Mouse (Mus musculus): Measurements from ENCODE around the gene Trim14. TPM values are rescaled to one million over a fixed set of nuclear protein-coding genes. Genes with fewer than 3 reads are reported as not detected.

The Trim14 gene
- total and polyA plus RNA-seq, 3 experiments = 2.1 to 2.9 (median 2.5) TPM

- intact Hi-C loops (cut with DNase I) = loop anchor here (2.0 to 10.0 kb wide), 4 partner anchors 32 to 255 kb away; partner anchors contain the start of genes Trmo and Xpa
- 4% methylated on average over 19 of the region's 19 CpGs for WGBS
These were observed 83.5 kb downstream of the Trim14 start for GRCm38 (mm10) chr4:46452481-46452850.

DNA sequence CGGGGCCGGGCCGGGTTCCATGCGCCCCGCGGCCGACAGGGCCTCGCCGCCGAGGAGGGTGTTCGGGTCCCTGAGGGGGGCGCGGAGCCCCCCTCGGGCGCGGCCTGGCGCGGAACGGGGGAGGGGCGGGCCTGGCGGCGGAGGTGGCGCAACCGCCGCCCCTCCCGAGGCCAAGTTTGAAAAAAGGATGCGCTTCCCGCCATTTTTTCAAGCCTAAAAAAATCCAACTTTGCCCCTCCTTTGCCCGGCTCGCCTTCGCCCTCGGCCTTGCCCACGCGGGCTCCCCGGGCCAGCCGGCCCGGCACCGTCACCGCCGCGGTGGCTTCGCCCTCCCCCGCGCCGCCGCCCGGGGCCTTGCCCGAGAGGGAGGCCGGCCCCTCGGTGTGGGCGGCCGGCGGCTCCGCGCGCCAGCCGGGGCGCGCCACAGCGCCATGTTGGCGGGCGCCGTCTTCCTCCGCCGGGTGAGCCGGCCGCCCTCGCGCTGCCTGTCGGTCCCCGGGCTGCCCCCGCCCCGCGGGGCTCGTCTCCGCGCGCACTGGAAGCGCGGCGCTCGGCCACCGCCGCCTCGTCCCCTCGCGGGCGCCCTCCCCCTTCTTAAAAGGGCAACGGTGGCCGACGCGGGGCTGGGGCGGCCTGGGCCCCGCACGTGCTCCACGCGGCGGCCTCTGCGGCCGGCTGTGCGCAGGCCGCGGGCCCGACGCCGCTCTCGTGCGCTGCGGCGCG is 84.0 kb downstream of the Trim14 start:
- Histone ChIP-seq H3K27ac (peak overlapping the region; percentile 87), H3K4me1 (ENCODE audit: control insufficient read depth, insufficient read depth, low read length) (peaks cover 8% of the 10 kb centered on the region), H3K27me3 (ENCODE audit: control insufficient read depth, insufficient read depth, low read length) (no peaks in the 10 kb centered on the region), H3K79me2 (replicated peaks; ENCODE audit: control insufficient read depth, insufficient read depth, low read length) (peaks cover 4% of the 10 kb centered on the region), H3K4me3 (peak overlapping the region; percentile 95), H3K36me3 (ENCODE audit: control insufficient read depth, insufficient read depth, low read length) (no peaks in the 10 kb centered on the region), H3K9ac (ENCODE audit: low read depth, low read length) (peak overlapping the region; percentile 93)
- TF ChIP-seq POLR2A (IDR thresholded peaks at IDR 0.05; ENCODE audit: insufficient read depth, low read depth, low read length) (no peak), EP300 (IDR thresholded peaks at IDR 0.05; ENCODE audit: insufficient read depth, low read depth, low read length) (no peak), CTCF (IDR thresholded peaks at IDR 0.05) (no peak)
- peak; percentile 86 to 89 for DNase-seq
- WGBS = under 1% methylated on average over 100 of the region's 111 CpGs
- intact Hi-C loops (cut with DNase I) = loop anchor here (2.0 to 10.0 kb wide), 4 partner anchors 33 to 255 kb away; partner anchors contain the start of genes Trmo and Xpa

More at GRCm38 (mm10) chr4:46452481-46452850, 83.5 kb downstream of the Trim14 start:
- Histone ChIP-seq H3K36me3 (ENCODE audit: control insufficient read depth, insufficient read depth, low read length) (no peaks in the 10 kb centered on the region), H3K79me2 (replicated peaks; ENCODE audit: control insufficient read depth, insufficient read depth, low read length) (peaks cover 4% of the 10 kb centered on the region), H3K9ac (ENCODE audit: low read depth, low read length) (peak overlapping the region; percentile 93), H3K27me3 (ENCODE audit: control insufficient read depth, insufficient read depth, low read length) (no peaks in the 10 kb centered on the region), H3K4me3 (peak overlapping the region; percentile 95), H3K27ac (peak overlapping the region; percentile 87), H3K4me1 (ENCODE audit: control insufficient read depth, insufficient read depth, low read length) (peaks cover 8% of the 10 kb centered on the region)
- TF ChIP-seq EP300 (IDR thresholded peaks at IDR 0.05; ENCODE audit: insufficient read depth, low read depth, low read length) (no peak), CTCF (IDR thresholded peaks at IDR 0.05) (no peak), POLR2A (IDR thresholded peaks at IDR 0.05; ENCODE audit: insufficient read depth, low read depth, low read length) (no peak)
- DNase-seq = peak; percentile 65 to 70

GRCm38 (mm10) chr4:46451240-46451757 is 84.6 kb downstream of the Trim14 start:
- peak overlapping the region; percentile 87 for H3K27ac ChIP-seq
- under 1% methylated on average over 64 of the region's 70 CpGs for WGBS
- H3K9ac ChIP-seq (ENCODE audit: low read depth, low read length) = peak overlapping the region; percentile 93
- TF ChIP-seq POLR2A (IDR thresholded peaks at IDR 0.05; ENCODE audit: insufficient read depth, low read depth, low read length) (no peak), EP300 (IDR thresholded peaks at IDR 0.05; ENCODE audit: insufficient read depth, low read depth, low read length) (no peak), CTCF (IDR thresholded peaks at IDR 0.05) (no peak)
- DNase-seq = peak; percentile 89 to 90
- H3K4me3 ChIP-seq = peak overlapping the region; percentile 95
- H3K36me3 ChIP-seq (ENCODE audit: control insufficient read depth, insufficient read depth, low read length) = no peaks in the 10 kb centered on the region
- intact Hi-C loops (cut with DNase I) = loop anchor here (5.0 to 10.0 kb wide), 2 partner anchors 146 to 254 kb away; partner anchors contain the start of gene Xpa
- peaks cover 4% of the 10 kb centered on the region for H3K79me2 ChIP-seq (replicated peaks; ENCODE audit: control insufficient read depth, insufficient read depth, low read length)
- H3K27me3 ChIP-seq (ENCODE audit: control insufficient read depth, insufficient read depth, low read length) = no peaks in the 10 kb centered on the region
- H3K4me1 ChIP-seq (ENCODE audit: control insufficient read depth, insufficient read depth, low read length) = peaks cover 8% of the 10 kb centered on the region

DNA sequence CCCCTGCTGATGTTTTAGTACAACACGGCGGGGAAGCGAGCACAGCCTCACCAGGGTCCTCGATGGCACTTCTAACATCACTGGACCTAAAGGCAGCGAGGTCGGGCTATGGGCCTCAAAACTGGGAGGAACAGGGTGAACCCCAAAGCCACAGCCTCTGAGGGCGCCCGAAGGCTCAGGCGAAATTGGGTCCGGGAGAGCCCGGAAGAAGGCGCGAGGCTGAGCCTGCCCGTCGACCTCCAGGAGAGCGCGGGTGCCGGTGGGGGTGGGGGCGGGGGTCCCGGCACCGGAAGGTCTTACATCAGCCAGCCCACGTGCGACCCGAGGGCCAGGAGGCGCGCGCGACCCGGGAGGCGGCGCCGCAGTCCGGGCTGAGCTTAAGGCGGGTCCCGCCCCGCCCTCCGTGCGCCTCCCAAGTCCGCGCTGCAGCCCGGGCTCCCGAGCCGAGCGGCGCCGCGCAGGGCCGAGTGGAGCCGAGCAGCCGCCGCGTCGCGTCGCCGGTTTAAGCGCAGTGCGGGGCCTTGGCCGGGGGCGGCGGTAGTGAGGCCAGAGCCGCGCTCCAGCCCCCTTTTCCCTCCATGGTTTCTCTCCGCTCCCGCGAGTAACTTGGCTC is 85.3 kb downstream of the Trim14 start, which contains the start of gene Anp32b:
Gene Anp32b (plus strand): TSS at position 384 of the 613 bp plus-strand sequence.
- intact Hi-C loops (cut with DNase I) = loop anchor here (5.0 to 10.0 kb wide), 2 partner anchors 146 to 253 kb away; partner anchors contain the start of gene Xpa
- Histone ChIP-seq H3K9ac (ENCODE audit: low read depth, low read length) (peak within 1 kb of the TSS; percentile 93), H3K27me3 (ENCODE audit: control insufficient read depth, insufficient read depth, low read length) (no peaks in the 10 kb centered on the region), H3K4me1 (ENCODE audit: control insufficient read depth, insufficient read depth, low read length) (peaks cover 8% of the 10 kb centered on the region), H3K27ac (peak within 1 kb of the TSS; percentile 87), H3K36me3 (ENCODE audit: control insufficient read depth, insufficient read depth, low read length) (no peaks in the 10 kb centered on the region), H3K4me3 (peak within 1 kb of the TSS; percentile 95), H3K79me2 (replicated peaks; ENCODE audit: control insufficient read depth, insufficient read depth, low read length) (peaks cover 2% of the 10 kb centered on the region)
- peak; percentile 96 to 97 for DNase-seq
- WGBS = under 1% methylated on average over 64 of the region's 66 CpGs
- peak; percentile 80 for TF ChIP-seq CTCF (IDR thresholded peaks at IDR 0.05)
- TF ChIP-seq POLR2A (IDR thresholded peaks at IDR 0.05; ENCODE audit: insufficient read depth, low read depth, low read length) = peak; percentile 38; the same call in 1 of the 2 replicates
- TF ChIP-seq EP300 (IDR thresholded peaks at IDR 0.05; ENCODE audit: insufficient read depth, low read depth, low read length) = no peak

DNA sequence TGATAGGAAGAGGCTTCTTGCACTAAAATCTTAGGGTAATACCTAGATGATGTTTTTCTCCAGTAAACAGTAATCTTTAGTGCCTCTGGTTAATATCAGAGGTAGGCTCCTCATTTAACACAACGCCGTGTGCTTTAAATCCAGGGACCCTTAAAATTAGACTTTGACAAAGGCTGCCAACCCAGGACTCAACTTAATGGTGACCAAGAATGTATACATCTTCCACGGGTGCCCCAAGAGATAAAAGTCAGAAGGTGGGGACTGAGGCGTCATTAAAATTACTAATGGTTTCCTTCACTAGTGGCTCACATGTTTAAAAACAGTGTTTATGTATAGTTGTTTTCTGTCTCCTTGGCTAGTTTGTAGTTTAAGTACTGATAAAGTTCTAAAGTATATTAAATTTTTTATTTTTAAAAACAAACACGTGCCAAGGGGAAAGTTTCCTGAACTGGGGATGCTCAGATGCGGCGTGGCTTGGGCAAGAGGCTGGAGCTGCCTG is 85.9 kb downstream of the Trim14 start:
- H3K4me3 ChIP-seq = peak overlapping the region; percentile 95
- H3K79me2 ChIP-seq (replicated peaks; ENCODE audit: control insufficient read depth, insufficient read depth, low read length) = no peaks in the 10 kb centered on the region; the same call in 1 of the 2 replicates
- H3K27me3 ChIP-seq (ENCODE audit: control insufficient read depth, insufficient read depth, low read length) = no peaks in the 10 kb centered on the region
- H3K4me1 ChIP-seq (ENCODE audit: control insufficient read depth, insufficient read depth, low read length) = peaks cover 8% of the 10 kb centered on the region
- no peak for TF ChIP-seq POLR2A (IDR thresholded peaks at IDR 0.05; ENCODE audit: insufficient read depth, low read depth, low read length)
- TF ChIP-seq CTCF (IDR thresholded peaks at IDR 0.05) = no peak
- TF ChIP-seq EP300 (IDR thresholded peaks at IDR 0.05; ENCODE audit: insufficient read depth, low read depth, low read length) = no peak
- intact Hi-C loops (cut with DNase I) = loop anchor here (5.0 to 10.0 kb wide), 2 partner anchors 145 to 253 kb away; partner anchors contain the start of gene Xpa
- H3K27ac ChIP-seq = peak overlapping the region; percentile 87
- no peak for DNase-seq
- H3K9ac ChIP-seq (ENCODE audit: low read depth, low read length) = peak overlapping the region; percentile 61
- no peaks in the 10 kb centered on the region for H3K36me3 ChIP-seq (ENCODE audit: control insufficient read depth, insufficient read depth, low read length)
- 46% methylated on average over 7 of the region's 7 CpGs for WGBS

All from heart, adult 2 months (tissue).